Mouse (Mus musculus) heart, adult 2 months (tissue): Measurements from ENCODE around the gene Krtap12-1.

Source experiments
- CTCF ChIP-seq: fragments of 200-600 bp; IDR thresholded peaks from 2 replicates; pipeline ENCODE4 v1.8.1; 2022; ENCODE audit warnings: antibody characterized with exemption, mild to moderate bottlenecking, moderate library complexity
- POLR2A ChIP-seq: fragments of 200-500 bp; IDR thresholded peaks from 2 replicates; pipeline ENCODE4 v1.6.1; 2011; ENCODE audit warnings: mild to moderate bottlenecking, low read depth, low read length, control low read depth; ENCODE audit not compliant: insufficient read depth

GRCm38 (mm10) chr10:77728280-77728679 lies 7.9 kb downstream of the Krtap12-1 start:
- TF ChIP-seq POLR2A, result no peak
- TF ChIP-seq CTCF, result peak; percentile 56
